Mouse (Mus musculus) embryonic facial prominence, embryonic 13.5 days (tissue): ENCODE measurements around the gene Defa33. TPM values are rescaled to one million over a fixed set of nuclear protein-coding genes. Genes with fewer than 3 reads are reported as not detected.
"Not testable (repeated sequence)": the region's sequence is repeated elsewhere in the genome, so short reads cannot be mapped to it uniquely, and the experiment has no call there.

Source experiments
- ATAC-seq: fragments of 200-750 bp; cut with Nextera tagmentation; 2 replicates; pipeline ENCODE4 v1.8.0; 2017; ENCODE audit warnings: low read depth; ENCODE audit not compliant: insufficient number of reproducible peaks, insufficient read depth, low FRiP score, low TSS enrichment
- H3K27ac ChIP-seq: fragments of 300-500 bp; sonication (generic); 2 replicates; pipeline ENCODE4 v1.5.1; 2015; ENCODE audit warnings: moderate library complexity, mild to moderate bottlenecking, inconsistent platforms
- H3K27me3 ChIP-seq: fragments of 300-500 bp; sonication (generic); 2 replicates; pipeline ENCODE4 v1.6.1; 2015; ENCODE audit warnings: mild to moderate bottlenecking, inconsistent platforms
- H3K36me3 ChIP-seq: fragments of 300-500 bp; sonication (generic); 2 replicates; pipeline ENCODE4 v1.6.1; 2015; ENCODE audit warnings: mild to moderate bottlenecking, inconsistent platforms
- H3K4me1 ChIP-seq: fragments of 300-500 bp; sonication (generic); 2 replicates; pipeline ENCODE4 v1.6.1; 2015; ENCODE audit warnings: inconsistent platforms
- H3K4me2 ChIP-seq: fragments of 300-500 bp; sonication (generic); 2 replicates; pipeline ENCODE4 v1.6.1; 2015; ENCODE audit warnings: moderate library complexity, mild to moderate bottlenecking, inconsistent platforms
- H3K4me3 ChIP-seq: fragments of 300-500 bp; sonication (generic); 2 replicates; pipeline ENCODE4 v1.5.1; 2015; ENCODE audit warnings: mild to moderate bottlenecking, inconsistent platforms
- H3K9ac ChIP-seq: fragments of 300-500 bp; sonication (generic); 2 replicates; pipeline ENCODE4 v1.6.1; 2015; ENCODE audit warnings: mild to moderate bottlenecking, inconsistent platforms
- H3K9me3 ChIP-seq: fragments of 300-500 bp; sonication (generic); 2 replicates; pipeline ENCODE4 v1.6.1; 2016; ENCODE audit warnings: inconsistent platforms
- WGBS: fragments of 180-500 bp; shearing (Covaris S2); methylation state at CpG from one replicate; pipeline ENCODE4 v1.1.7; 2015; ENCODE audit warnings: mixed read lengths; 5-methylcytosine and 5-hydroxymethylcytosine counted together
- polyA plus RNA-seq: library from polyadenylated mRNA; unstranded; fragments of >200 nt; fragmentation: Nextera tagmentation; extraction: Ambion mirVana; gene quantifications from 2 replicates; pipeline ENCODE4 v1.2.1, GENCODE M21; 2015

Gene Defa33
- polyA plus RNA-seq: 1.1 TPM in 1 of 2 replicates, not detected in the other

DNA sequence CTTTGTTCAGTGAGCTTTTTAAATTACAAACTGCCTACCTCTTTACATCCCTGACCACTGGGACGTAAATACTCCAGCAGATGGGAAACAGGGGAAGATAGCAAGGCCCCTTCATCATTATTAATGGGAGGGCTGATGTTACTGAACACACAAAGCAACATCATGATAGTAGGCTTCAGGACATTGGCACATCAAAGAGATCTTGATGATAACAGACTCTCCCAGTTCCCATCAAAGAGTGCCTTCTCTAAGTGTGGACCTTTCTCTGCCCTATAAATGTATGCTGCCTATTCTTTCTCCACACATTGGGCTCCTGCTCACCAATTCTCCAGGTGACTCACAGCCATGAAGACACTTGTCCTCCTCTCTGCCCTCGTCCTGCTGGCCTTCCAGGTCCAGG is at the start of gene Defa33:
Gene Defa33, plus strand, starts transcription at position 301 of the 400 bp plus-strand sequence.
- not testable (repeated sequence) for H3K9ac ChIP-seq, H3K27me3 ChIP-seq, H3K4me3 ChIP-seq, H3K36me3 ChIP-seq, H3K4me2 ChIP-seq, H3K9me3 ChIP-seq, H3K4me1 ChIP-seq, ATAC-seq, H3K27ac ChIP-seq
- WGBS: no CpG with 5 or more reads among the region's 2 CpGs

DNA sequence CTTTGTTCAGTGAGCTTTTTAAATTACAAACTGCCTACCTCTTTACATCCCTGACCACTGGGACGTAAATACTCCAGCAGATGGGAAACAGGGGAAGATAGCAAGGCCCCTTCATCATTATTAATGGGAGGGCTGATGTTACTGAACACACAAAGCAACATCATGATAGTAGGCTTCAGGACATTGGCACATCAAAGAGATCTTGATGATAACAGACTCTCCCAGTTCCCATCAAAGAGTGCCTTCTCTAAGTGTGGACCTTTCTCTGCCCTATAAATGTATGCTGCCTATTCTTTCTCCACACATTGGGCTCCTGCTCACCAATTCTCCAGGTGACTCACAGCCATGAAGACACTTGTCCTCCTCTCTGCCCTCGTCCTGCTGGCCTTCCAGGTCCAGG is 13.4 kb upstream of the Defa33 start, which contains the start of gene Defa2:
Gene Defa2, plus strand, starts transcription at position 301 of the 400 bp plus-strand sequence.
- not testable (repeated sequence) for ATAC-seq, H3K27me3 ChIP-seq, H3K4me2 ChIP-seq, H3K36me3 ChIP-seq, H3K9me3 ChIP-seq, H3K9ac ChIP-seq, H3K27ac ChIP-seq, H3K4me3 ChIP-seq, H3K4me1 ChIP-seq
- WGBS: 71% methylated on average over 1 of the region's 2 CpGs

DNA sequence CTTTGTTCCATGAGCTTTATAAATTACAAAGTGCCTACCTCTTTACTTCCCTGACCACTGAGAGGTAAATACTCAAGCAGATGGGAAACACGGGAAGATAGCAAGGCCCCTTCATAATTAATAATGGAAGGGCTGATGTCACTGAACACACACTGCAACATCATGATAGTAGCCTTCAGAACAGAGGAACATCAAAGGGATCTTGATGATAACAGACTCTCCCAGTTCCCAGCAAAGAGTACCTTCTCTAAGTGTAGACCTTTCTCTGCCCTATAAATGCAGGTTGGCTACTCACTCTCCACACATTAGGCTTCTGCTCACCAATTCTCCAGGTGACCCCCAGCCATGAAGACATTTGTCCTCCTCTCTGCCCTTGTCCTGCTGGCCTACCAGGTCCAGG is 35.5 kb downstream of the Defa33 start, which contains the start of gene Defa36:
Gene Defa36, plus strand, starts transcription at position 301 of the 400 bp plus-strand sequence.
- H3K4me2 ChIP-seq, H3K27me3 ChIP-seq, H3K9me3 ChIP-seq, ATAC-seq, H3K4me3 ChIP-seq, H3K9ac ChIP-seq, H3K36me3 ChIP-seq, H3K4me1 ChIP-seq, H3K27ac ChIP-seq: not testable (repeated sequence)
- no CpG with 5 or more reads among the region's 1 CpGs for WGBS

Other genes starting within 250 kb of the Defa33 start
- gene Defa22, start 229.5 kb upstream of the Defa33 start, polyA plus RNA-seq: 1.8 TPM in 1 of 2 replicates, not detected in the other
- gene Defa31, start 200.2 kb upstream of the Defa33 start, polyA plus RNA-seq: not detected in 2 replicates
- not detected in 2 replicates for gene Gm15293, start 190.2 kb upstream of the Defa33 start, polyA plus RNA-seq
- not detected in 2 replicates for gene Gm15292, start 142.1 kb upstream of the Defa33 start, polyA plus RNA-seq
- gene Defa27, start 76.3 kb upstream of the Defa33 start, polyA plus RNA-seq: not detected in 2 replicates
- gene Defa29, start 64.8 kb upstream of the Defa33 start, polyA plus RNA-seq: not detected in 2 replicates
- 2.1 TPM in 1 of 2 replicates, not detected in the other for gene Defa2, start 13.3 kb upstream of the Defa33 start, polyA plus RNA-seq
- not detected in 2 replicates for gene Defa36, start 35.6 kb downstream of the Defa33 start, polyA plus RNA-seq
- 0.83 TPM in 1 of 2 replicates, not detected in the other for gene Gm7849, start 64.7 kb downstream of the Defa33 start, polyA plus RNA-seq
- not detected in 2 replicates for gene Defa20, start 117.4 kb downstream of the Defa33 start, polyA plus RNA-seq
- gene Defa32, start 137.2 kb downstream of the Defa33 start, polyA plus RNA-seq: not detected in 2 replicates
- gene Defa37, start 173.6 kb downstream of the Defa33 start, polyA plus RNA-seq: 1.3 TPM in 1 of 2 replicates, not detected in the other
- not detected in 2 replicates for gene Defa28, start 191.2 kb downstream of the Defa33 start, polyA plus RNA-seq
- gene Gm7861, start 202.7 kb downstream of the Defa33 start, polyA plus RNA-seq: not detected in 2 replicates
- gene Defa26, start 226.4 kb downstream of the Defa33 start, polyA plus RNA-seq: not detected in 2 replicates